Mouse (Mus musculus) heart, postnatal 36 days (tissue): ENCODE measurements around the gene Pde7b. TPM values are rescaled to one million over a fixed set of nuclear protein-coding genes. Genes with fewer than 3 reads are reported as not detected.

ENCODE experiments used
- DNase-seq, 2 experiments: peaks; one replicate each; pipeline ENCODE4 v3.0.0; 2021 to 2022
- intact Hi-C: fragments of 180-260 bp; cut with DNase I; formaldehyde crosslinking; loops from one replicate; pipeline ENCODE4 v1.15.1; 2025
- total RNA-seq, 2 experiments: library from RNA; stranded (reverse); gene quantifications; 2 replicates each; pipeline ENCODE4 v1.2.3; 2021

The Pde7b gene
- total RNA-seq, 2 experiments from 2014 or later = 63.0 to 63.9 TPM

- DNase-seq = no peak
- intact Hi-C loops = loop anchor here (2.0 kb wide), 1 partner anchor 20 kb away; no protein-coding TSS in a partner anchor
These were observed 217.8 kb downstream of the Pde7b start for GRCm38 (mm10) chr10:20507069-20507468.

GRCm38 (mm10) chr10:20505454-20505853, 219.4 kb downstream of the Pde7b start:
- no peak for DNase-seq
- intact Hi-C loops = no loop called here

GRCm38 (mm10) chr10:20504800-20505199, 220.1 kb downstream of the Pde7b start:
- no peak for DNase-seq
- intact Hi-C loops = loop anchor here (5.0 kb wide), 1 partner anchor 97 kb away; no protein-coding TSS in a partner anchor

GRCm38 (mm10) chr10:20503265-20504025, 221.4 kb downstream of the Pde7b start:
- intact Hi-C loops = loop anchor here (5.0 kb wide), 1 partner anchor 96 kb away; no protein-coding TSS in a partner anchor
- no peak for DNase-seq

- intact Hi-C loops = loop anchor here (5.0 kb wide), 1 partner anchor 94 kb away; no protein-coding TSS in a partner anchor
- DNase-seq = no peak
These were observed 223.7 kb downstream of the Pde7b start for GRCm38 (mm10) chr10:20501221-20501620.

- intact Hi-C loops = no loop called here
These were observed 229.8 kb downstream of the Pde7b start for GRCm38 (mm10) chr10:20495051-20495450.

GRCm38 (mm10) chr10:20493826-20494455, 230.9 kb downstream of the Pde7b start:
- no peak for DNase-seq
- intact Hi-C loops = no loop called here

More at GRCm38 (mm10) chr10:20495051-20495450, 229.8 kb downstream of the Pde7b start:
- DNase-seq = no peak

- peak in 1 of 2 experiments; percentile 32 for DNase-seq
- intact Hi-C loops = no loop called here
These were observed 232.5 kb downstream of the Pde7b start for GRCm38 (mm10) chr10:20492216-20492964.

GRCm38 (mm10) chr10:20490775-20491174, 234.1 kb downstream of the Pde7b start:
- intact Hi-C loops = no loop called here
- DNase-seq = no peak

- intact Hi-C loops = no loop called here
- no peak for DNase-seq
These were observed 234.6 kb downstream of the Pde7b start for GRCm38 (mm10) chr10:20490281-20490680.

GRCm38 (mm10) chr10:20486461-20487253, 238.2 kb downstream of the Pde7b start:
- intact Hi-C loops = loop anchor here (1.0 to 5.0 kb wide), 3 partner anchors 20 to 77 kb away; no protein-coding TSS in a partner anchor
- DNase-seq = peak; percentile 82 to 85

- no peak for DNase-seq
- intact Hi-C loops = loop anchor here (2.0 to 5.0 kb wide), 2 partner anchors 21 to 61 kb away; no protein-coding TSS in a partner anchor
These were observed 239.1 kb downstream of the Pde7b start for GRCm38 (mm10) chr10:20485816-20486215.

GRCm38 (mm10) chr10:20479481-20479880, 245.4 kb downstream of the Pde7b start:
- intact Hi-C loops = no loop called here
- no peak for DNase-seq

GRCm38 (mm10) chr10:20478456-20478855, 246.4 kb downstream of the Pde7b start:
- intact Hi-C loops = no loop called here
- DNase-seq = no peak

GRCm38 (mm10) chr10:20474831-20475230, 250.0 kb downstream of the Pde7b start:
- intact Hi-C loops = loop anchor here (5.0 kb wide), 1 partner anchor 58 kb away; no protein-coding TSS in a partner anchor
- no peak for DNase-seq

GRCm38 (mm10) chr10:20474036-20474435, 250.8 kb downstream of the Pde7b start:
- DNase-seq = no peak
- intact Hi-C loops = loop anchor here (5.0 kb wide), 1 partner anchor 57 kb away; no protein-coding TSS in a partner anchor

- DNase-seq = no peak
- intact Hi-C loops = loop anchor here (5.0 kb wide), 1 partner anchor 56 kb away; no protein-coding TSS in a partner anchor
These were observed 251.4 kb downstream of the Pde7b start for GRCm38 (mm10) chr10:20473505-20473904.

GRCm38 (mm10) chr10:20472007-20472406, 252.9 kb downstream of the Pde7b start:
- intact Hi-C loops = loop anchor here (5.0 kb wide), 1 partner anchor 55 kb away; no protein-coding TSS in a partner anchor
- no peak for DNase-seq

GRCm38 (mm10) chr10:20464631-20465030, 260.2 kb downstream of the Pde7b start:
- intact Hi-C loops = no loop called here
- no peak for DNase-seq

GRCm38 (mm10) chr10:20463941-20464340, 260.9 kb downstream of the Pde7b start:
- DNase-seq = no peak
- intact Hi-C loops = no loop called here
